Mouse (Mus musculus) left cerebral cortex, adult 9 months (tissue): ENCODE data around the gene Fastk.
A peak's percentile ranks its signal among the peaks of the same experiment; 100 is the strongest.

Experiments
- DNase-seq, 2 experiments: peaks; one replicate each; pipeline ENCODE4 v3.0.0; 2022; ENCODE audit warnings: low spot score in 2 of 2

Fastk gene

GRCm38 (mm10) chr5:24453283-24453984, 8.3 kb upstream of the Fastk start:
- DNase-seq, result no peak

GRCm38 (mm10) chr5:24452691-24453233, 7.7 kb upstream of the Fastk start:
- no peak for DNase-seq

- no peak for DNase-seq
Observed at GRCm38 (mm10) chr5:24452030-24452690, 7.1 kb upstream of the Fastk start, which contains the start of gene Agap3. TSS of gene Agap3 (plus strand) at chr5:24452177.

GRCm38 (mm10) chr5:24451264-24452029, 6.4 kb upstream of the Fastk start:
- DNase-seq, result peak in 1 of 2 experiments; percentile 79

- DNase-seq, result peak; percentile 71 to 89
Observed at GRCm38 (mm10) chr5:24447624-24448298, 2.7 kb upstream of the Fastk start, which contains the start of gene Tmub1. TSS of gene Tmub1 (minus strand) at chr5:24447854.

- no peak for DNase-seq
Observed at GRCm38 (mm10) chr5:24446630-24447029, 1.5 kb upstream of the Fastk start.

GRCm38 (mm10) chr5:24445428-24446080, 467 bp upstream of the Fastk start:
- no peak for DNase-seq

GRCm38 (mm10) chr5:24443927-24444326, 1.2 kb downstream of the Fastk start:
- no peak for DNase-seq

GRCm38 (mm10) chr5:24443204-24443603, 1.9 kb downstream of the Fastk start:
- no peak for DNase-seq

GRCm38 (mm10) chr5:24442029-24442428, 3.1 kb downstream of the Fastk start:
- DNase-seq, result no peak

- no peak for DNase-seq
Observed at GRCm38 (mm10) chr5:24441187-24441586, 3.9 kb downstream of the Fastk start.

- DNase-seq, result no peak
Observed at GRCm38 (mm10) chr5:24433993-24434392, 11.1 kb downstream of the Fastk start.

- DNase-seq, result no peak
Observed at GRCm38 (mm10) chr5:24428596-24428995, 16.5 kb downstream of the Fastk start.

GRCm38 (mm10) chr5:24427981-24428402, 17.1 kb downstream of the Fastk start:
- no peak for DNase-seq

- no peak for DNase-seq
Observed at GRCm38 (mm10) chr5:24427285-24427633, 17.8 kb downstream of the Fastk start.

- no peak for DNase-seq
Observed at GRCm38 (mm10) chr5:24426556-24427284, 18.4 kb downstream of the Fastk start.

GRCm38 (mm10) chr5:24426037-24426432, 19.1 kb downstream of the Fastk start:
- no peak for DNase-seq

GRCm38 (mm10) chr5:24425421-24426036, 19.6 kb downstream of the Fastk start:
- no peak for DNase-seq

- DNase-seq, result peak in 1 of 2 experiments; percentile 56
Observed at GRCm38 (mm10) chr5:24424861-24425411, 20.2 kb downstream of the Fastk start.
